Mouse (Mus musculus) left cerebral cortex, adult 2 months (tissue): ENCODE data around the gene Spop. TPM values are rescaled to one million over a fixed set of nuclear protein-coding genes. Genes with fewer than 3 reads are reported as not detected.

Experiments
- DNase-seq, 2 experiments: peaks; one replicate each; pipeline ENCODE4 v3.0.0; 2021 to 2022; ENCODE audit warnings: low spot score in 2 of 2, mixed read lengths in 1 of 2; ENCODE audit errors: extremely low spot score in 1 of 2
- H3K27ac ChIP-seq: fragments of 200-600 bp; 2 replicates; pipeline ENCODE4 v1.8.1; 2022
- H3K4me3 ChIP-seq: fragments of 200-600 bp; 2 replicates; pipeline ENCODE4 v1.8.1; 2022
- CTCF ChIP-seq: fragments of 200-600 bp; IDR thresholded peaks from 2 replicates; pipeline ENCODE4 v1.8.1; 2022; ENCODE audit warnings: antibody characterized with exemption, mild to moderate bottlenecking, moderate library complexity
- intact Hi-C: fragments of 180-260 bp; cut with DNase I; formaldehyde crosslinking; loops from one replicate; pipeline ENCODE4 v1.15.1; 2025
- total RNA-seq, 2 experiments: library from RNA; stranded (reverse); gene quantifications; 2 replicates each; pipeline ENCODE4 v1.2.3; 2021

The Spop gene
- total RNA-seq, 2 experiments from 2014 or later = 178 to 187 TPM

DNA sequence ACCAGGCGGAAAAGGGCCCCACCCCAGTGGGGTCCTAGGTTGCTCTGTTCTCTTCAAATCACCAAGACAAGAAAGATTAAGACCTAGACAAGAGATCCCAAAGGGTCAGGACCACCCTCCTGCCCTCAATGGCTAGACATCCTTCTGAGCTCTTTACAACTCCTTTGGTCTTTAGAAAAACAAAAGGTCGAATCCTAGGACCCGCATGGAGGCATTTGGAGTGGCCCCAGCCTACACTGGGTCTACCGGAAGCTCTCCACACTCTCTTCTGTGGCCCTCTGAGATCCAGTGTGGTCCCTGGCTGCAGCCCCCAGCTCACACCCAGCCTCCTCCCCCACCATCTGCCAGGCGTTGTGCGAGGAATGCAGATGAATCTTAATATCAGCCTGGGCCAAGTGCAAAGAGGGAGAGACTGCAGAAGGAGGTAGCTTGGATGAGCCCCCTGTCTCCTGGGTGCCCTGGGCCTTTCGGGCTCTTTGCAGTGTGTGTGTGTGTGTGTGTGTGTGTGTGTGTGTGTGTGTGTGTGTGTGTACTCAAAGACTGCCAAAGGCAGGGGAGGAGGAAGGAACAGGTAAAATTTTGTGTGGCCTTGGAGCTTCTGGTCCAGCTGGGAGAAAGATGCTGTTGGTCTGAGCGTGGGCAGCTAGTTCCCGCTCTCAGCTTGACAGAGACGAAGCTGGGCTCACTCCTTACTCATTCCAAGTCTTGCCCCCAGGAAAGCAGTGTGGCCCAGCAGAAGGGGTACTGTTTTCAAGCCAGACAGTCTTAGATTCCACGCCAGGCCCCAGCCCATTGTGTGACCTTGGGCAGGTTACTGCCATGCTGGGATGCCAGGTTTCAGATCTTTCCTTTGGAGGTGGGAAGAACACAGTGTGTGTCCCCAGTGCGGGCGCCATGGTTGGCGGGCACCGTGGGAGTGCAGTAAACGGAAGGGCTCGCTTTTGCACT, 101.8 kb downstream of the Spop start:
- intact Hi-C loops = loop anchor here (2.0 kb wide), 1 partner anchor 21 kb away; no protein-coding TSS in a partner anchor
- no peak overlapping the region for H3K27ac ChIP-seq
- DNase-seq = no peak

DNA sequence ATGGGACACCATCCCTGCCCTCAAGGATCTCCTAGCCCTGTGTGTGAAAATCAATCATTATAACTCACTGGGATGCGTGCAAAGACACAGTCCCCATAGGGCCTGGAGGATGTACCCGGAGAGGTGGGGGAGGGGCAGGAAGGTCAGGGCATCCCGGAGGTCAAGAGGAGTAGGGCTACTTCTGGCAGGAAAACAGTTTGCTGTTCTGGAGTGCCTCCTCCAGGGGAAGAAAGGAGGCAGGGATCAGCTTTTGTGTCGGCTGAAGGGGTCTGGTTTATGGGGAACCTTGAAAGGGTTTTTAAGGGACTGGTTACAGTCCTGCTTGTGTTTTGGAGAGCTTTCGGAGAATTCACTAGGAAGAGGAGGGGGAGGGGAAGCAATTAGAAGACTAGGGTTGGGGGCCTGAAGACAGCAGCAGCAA, 102.6 kb downstream of the Spop start:
- intact Hi-C loops = no loop called here

More for the DNA sequence above, 101.8 kb downstream of the Spop start:
- TF ChIP-seq CTCF = no peak
- H3K4me3 ChIP-seq = 0 out of 2 replicates have a peak overlapping the region, but pooled peaks have one; percentile 55

DNA sequence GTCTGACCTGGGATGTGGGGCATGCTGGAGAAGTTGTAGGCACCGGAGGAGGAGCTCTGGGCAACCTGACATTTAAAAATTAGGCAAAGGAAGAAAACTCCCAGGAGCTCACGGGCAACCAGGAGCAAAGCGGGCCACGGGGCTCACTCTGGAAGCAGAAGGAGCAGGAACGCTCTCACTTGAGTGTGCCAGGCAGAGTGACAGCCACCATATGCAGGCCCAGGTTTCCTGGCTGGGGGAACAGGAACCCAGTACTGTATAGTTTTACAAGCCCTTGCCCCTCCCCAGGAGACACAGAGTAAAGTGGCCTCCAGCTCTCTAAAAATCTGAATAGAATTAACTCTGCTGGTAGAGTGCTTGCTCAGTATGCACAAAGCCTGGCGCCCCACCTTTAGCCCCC, 103.3 kb downstream of the Spop start:
- Histone ChIP-seq H3K27ac (no peak overlapping the region), H3K4me3 (no peak overlapping the region)
- DNase-seq = no peak
- TF ChIP-seq CTCF = no peak
- intact Hi-C loops = no loop called here

More for the DNA sequence above, 102.6 kb downstream of the Spop start:
- Histone ChIP-seq H3K4me3 (no peak overlapping the region), H3K27ac (no peak overlapping the region)
- no peak for TF ChIP-seq CTCF
- no peak for DNase-seq

DNA sequence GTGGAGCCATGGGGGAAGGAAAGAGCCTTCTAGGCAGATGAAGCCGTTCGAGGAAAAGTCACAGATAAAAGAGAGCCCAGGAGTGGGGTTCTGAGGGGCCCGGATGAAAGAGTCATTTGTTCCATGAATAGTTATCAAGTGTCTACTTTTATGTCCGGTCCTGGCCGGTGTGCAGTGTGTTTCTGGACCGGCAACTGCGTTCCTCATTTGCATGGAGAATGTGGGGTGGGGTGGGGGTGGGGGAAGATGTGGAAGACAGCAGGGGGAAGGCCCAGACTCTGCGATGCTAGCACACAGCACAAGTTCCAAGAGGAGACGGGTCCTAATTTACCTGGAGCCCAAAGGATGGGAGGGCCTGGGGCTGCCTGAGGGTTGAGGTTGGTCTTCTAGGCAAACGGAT, 105.4 kb downstream of the Spop start:
- intact Hi-C loops = no loop called here
- Histone ChIP-seq H3K27ac (no peak overlapping the region), H3K4me3 (no peak overlapping the region)
- no peak for TF ChIP-seq CTCF
- no peak for DNase-seq

DNA sequence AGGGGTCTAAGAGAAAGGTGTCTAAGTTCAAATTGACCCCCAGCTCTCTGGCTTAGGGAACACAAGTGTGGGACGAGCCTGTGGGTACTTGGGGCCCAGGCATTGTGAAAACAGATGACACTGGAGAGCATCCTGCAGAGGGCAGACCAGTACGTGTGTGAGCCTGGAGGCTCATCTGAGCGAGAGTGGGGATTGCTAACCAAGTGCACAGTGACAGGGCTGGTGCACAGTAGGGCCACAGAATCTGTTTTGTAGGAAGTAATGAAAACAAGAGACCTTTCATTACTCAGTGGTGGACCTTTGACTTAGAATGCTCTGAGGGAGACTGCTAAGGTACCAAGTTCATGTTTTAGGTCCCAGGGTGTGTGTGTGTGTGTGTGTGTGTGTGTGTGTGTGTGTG, 106.1 kb downstream of the Spop start:
- TF ChIP-seq CTCF = no peak
- intact Hi-C loops = loop anchor here (1.0 to 5.0 kb wide), 4 partner anchors 122 to 401 kb away; partner anchors contain the start of gene Slc35b1
- Histone ChIP-seq H3K27ac (no peak overlapping the region), H3K4me3 (no peak overlapping the region)
- DNase-seq = no peak

DNA sequence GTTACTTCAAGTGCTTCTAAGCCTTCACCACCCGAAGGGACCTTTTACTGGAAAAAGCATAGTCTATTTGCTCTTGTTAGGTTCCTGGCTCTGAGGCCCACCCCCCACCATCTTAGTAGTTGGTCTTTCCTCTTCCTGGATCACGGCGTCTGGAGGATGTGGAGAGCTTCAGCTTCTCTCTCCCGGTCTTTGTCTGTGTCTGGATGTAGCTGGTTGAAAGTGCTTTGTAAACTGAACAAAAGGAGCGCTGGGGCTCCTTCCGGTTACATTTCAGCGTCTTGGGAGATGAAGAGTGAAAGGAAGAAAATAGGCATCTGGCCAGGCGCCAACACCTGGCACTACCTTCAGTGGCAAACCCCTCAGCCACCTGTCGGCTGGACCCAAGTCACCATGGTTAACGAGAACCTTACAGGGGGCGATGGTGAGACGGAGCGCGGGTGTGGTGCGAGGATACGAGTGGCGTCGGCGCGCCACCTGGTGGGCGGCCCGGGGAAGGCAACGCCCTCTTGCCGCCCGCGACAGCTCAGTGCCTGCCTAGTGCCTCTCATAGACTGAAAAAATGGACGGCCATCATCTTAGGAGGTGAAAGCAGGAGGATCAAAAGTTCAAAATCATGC, 106.7 kb downstream of the Spop start:
- peak; percentile 98 for TF ChIP-seq CTCF
- Histone ChIP-seq H3K27ac (no peak overlapping the region), H3K4me3 (peak overlapping the region; percentile 1; the same call in 1 of the 2 replicates)
- peak; percentile 83 to 86 for DNase-seq
- intact Hi-C loops = loop anchor here (1.0 to 5.0 kb wide), 5 partner anchors 122 to 402 kb away; partner anchors contain the start of gene Slc35b1

DNA sequence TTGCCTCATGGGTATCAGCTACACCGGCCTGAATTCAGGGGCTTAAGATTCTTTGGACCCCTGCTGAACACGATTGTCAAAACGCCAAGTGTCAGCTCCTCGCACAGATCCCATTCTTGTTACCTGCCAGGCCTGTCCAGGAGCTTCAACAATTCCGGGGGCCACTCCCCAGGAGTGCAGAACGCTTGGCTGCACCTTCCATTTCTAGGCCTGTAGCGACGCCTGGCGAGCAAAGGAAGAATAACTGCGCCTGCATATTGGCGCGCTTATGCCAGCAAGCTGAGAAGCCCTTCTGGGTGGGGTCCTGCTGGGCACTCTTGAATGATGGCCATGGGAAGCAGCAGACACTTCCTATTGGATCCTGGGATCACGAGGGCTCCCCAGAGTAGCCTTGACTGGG, 107.7 kb downstream of the Spop start:
- intact Hi-C loops = loop anchor here (1.0 to 5.0 kb wide), 3 partner anchors 214 to 403 kb away; no protein-coding TSS in a partner anchor
- peak; percentile 88 for TF ChIP-seq CTCF
- H3K27ac ChIP-seq = no peak overlapping the region
- H3K4me3 ChIP-seq = peak overlapping the region; percentile 18; the same call in 1 of the 2 replicates
- peak; percentile 75 to 83 for DNase-seq

DNA sequence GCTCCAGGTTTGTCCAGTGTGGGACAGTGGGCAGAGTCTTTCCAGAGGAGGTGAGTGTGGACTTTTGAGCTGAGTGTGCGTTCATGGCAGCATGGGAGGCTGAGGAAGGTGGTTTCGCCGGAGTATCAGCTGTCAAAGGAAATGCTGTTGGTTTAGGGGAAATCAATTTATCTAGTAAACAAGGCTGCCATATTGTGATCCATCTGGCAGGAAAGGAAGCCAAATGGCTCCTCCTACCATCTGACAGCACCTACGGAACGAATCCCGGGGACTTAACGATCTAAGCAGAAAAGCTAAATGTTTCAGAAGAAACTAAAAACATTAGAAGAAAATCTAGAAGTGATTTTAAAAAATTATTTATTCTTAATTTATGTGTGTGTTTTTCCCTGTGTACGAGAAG, 113.4 kb downstream of the Spop start:
- no peak for TF ChIP-seq CTCF
- no peak for DNase-seq
- intact Hi-C loops = no loop called here
- Histone ChIP-seq H3K4me3 (no peak overlapping the region), H3K27ac (no peak overlapping the region)

DNA sequence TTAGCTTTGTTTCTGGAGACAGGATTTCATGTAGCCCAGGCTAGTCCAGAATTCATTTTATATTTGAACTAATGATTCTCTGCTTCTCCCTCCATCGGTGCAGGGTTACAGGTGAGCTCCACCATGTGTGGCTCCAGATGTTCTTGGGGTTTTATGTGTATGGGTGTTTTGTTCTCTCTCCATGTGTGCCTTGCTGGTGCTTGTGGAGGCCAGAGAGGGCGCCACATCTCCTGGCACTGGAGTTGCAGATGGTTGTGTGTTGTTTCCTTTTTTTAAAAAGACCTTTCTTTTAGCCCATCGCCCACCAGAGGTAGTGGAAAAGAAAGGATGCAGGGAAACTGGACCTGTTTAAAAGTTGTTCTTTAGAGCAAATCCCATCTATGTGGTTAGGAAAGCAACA, 114.4 kb downstream of the Spop start:
- H3K27ac ChIP-seq = no peak overlapping the region
- intact Hi-C loops = no loop called here
- H3K4me3 ChIP-seq = no peak overlapping the region
- DNase-seq = no peak
- peak; percentile 1; the same call in 1 of the 2 replicates for TF ChIP-seq CTCF

DNA sequence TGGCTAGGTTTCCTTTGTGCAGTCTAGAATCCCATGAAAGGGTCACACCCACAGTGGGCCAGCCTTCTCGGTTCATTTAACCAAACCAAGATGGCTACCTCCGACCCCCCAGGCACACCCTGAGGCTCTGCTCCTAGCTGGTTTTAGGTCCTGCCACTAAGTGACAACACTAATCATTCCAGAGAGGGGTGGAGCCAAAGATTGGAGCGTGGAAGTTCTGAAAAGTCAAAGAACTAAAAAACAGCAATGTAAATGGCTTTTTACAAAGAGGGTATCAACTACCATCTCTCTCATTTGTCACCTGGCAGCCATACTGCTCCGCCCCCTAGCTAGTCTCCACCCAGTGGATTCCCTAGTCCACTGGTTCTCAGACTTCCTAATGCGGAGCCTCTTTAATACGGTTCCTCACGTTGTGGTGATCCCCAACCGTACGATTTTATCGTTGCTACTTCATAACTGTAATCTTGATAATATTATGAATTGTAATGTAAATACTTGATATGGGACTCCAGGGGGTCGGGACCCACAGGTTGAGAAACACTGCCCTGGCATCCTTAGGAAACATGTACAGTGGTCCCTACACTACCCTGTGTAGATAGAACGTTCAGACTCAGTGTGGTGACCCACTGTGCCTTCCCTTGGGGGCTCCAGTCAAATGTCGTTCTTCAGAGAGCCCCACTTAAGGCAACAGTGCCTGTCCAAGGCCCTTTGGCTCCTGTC, 118.6 kb downstream of the Spop start:
- no peak overlapping the region for H3K27ac ChIP-seq
- no peak for DNase-seq
- no peak overlapping the region for H3K4me3 ChIP-seq
- TF ChIP-seq CTCF = no peak
- intact Hi-C loops = loop anchor here (1.0 kb wide), 2 partner anchors 54 to 117 kb away; no protein-coding TSS in a partner anchor

DNA sequence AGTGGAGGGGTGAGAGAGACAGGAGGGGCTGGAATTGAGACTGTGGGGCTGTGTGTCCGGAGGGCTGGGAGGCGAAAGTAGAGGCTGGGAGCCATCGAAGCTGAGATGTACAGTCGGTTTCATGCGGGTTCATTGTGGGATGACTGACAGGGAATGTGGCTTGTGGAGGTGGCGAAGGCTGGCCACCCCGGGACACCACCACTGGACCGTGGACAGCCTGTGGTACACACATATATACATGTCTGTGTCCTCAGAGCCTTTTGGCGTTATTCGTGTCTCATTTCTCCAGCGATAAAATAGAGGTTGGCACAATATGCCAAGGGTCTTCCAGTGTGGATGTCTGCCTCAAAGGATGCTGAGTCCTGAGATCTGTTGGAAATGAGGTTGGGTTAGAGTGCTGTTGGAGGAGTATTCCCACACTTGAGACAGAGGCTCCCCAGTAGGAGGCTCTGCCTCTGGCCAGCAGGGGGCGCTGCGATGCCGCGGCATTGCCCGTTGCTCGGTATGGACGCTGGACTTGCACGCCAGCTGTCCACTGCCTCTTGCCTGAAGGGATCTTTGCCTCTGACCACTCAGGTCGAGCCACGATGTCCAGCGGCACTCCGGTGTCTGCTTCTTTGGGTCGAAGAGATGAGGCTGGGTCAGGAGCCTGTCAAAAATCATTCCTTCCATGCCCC, 119.7 kb downstream of the Spop start:
- DNase-seq = peak; percentile 82 to 95
- intact Hi-C loops = loop anchor here (1.0 kb wide), 2 partner anchors 53 to 116 kb away; no protein-coding TSS in a partner anchor
- Histone ChIP-seq H3K27ac (no peak overlapping the region), H3K4me3 (no peak overlapping the region)
- TF ChIP-seq CTCF = peak; percentile 100
